ENCODE assay signal across 7 mouse cellular contexts in the genomic region with DNA sequence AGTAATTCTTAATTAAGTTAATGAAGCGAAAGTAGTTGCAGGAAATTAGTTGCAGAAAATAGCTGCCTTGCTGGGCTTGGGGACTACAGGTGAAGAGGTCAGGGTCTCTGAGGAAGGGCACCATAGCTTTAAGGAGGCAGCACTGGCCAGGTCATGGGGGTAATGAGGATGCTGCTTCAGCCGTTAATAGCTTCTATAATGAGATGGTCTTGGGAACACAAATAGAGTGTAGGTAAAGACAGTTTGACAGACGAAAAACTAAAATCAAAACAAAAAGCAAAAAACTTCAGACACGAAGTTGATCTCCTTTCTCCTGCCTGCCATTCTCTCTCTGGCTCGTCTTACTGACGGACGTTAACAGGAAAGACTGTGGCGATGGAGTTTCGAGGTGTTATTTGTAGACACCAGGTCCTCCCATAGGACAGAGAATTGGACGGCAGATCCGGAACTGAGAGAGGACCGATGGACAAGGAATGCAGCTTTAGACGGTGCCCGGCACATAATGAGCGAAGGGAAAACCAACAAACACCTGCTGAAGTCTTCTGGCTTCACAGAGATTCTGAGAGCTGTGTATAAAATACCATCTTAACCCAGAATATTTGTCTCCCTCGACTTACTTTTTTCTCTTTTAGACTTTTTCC. TPM values are rescaled to one million over a fixed set of nuclear protein-coding genes. Genes with fewer than 3 reads are reported as not detected.
DNase-seq lines count a peak whose midpoint lies in the region; ATAC-seq lines count a peak whose summit lies in the region.

No protein-coding gene starts in this region.

- peaks cover 26% of the 10 kb centered on the region for H3K4me1 ChIP-seq in forebrain, embryonic 15.5 days
- H3K4me1 ChIP-seq in kidney, embryonic 16.5 days (ENCODE audit: insufficient read depth, low read length): peaks cover 10% of the 10 kb centered on the region; the same call in 1 of the 2 replicates

- ATAC-seq in forebrain, embryonic 15.5 days (replicated peaks): no peak
- ATAC-seq in kidney, embryonic 16.5 days (ENCODE audit: low FRiP score, low TSS enrichment): no peak

- no peaks in the 10 kb centered on the region for H3K27me3 ChIP-seq in forebrain, embryonic 15.5 days
- H3K27me3 ChIP-seq in kidney, embryonic 16.5 days (ENCODE audit: insufficient read depth, low read length): no peaks in the 10 kb centered on the region

- peak; percentile 53 for DNase-seq in thymus, postnatal 25 days
- DNase-seq in thymus, postnatal 14 days: no peak
- peak; percentile 65 for DNase-seq in c-Kit-negative CD71-positive TER-119-positive erythroid progenitor cells, embryonic 14.5 days (ENCODE audit: low read depth, low spot score)
- peak; percentile 51 for DNase-seq in mesoderm, embryonic 11.5 days (ENCODE audit: low read depth, low spot score)
- peak; percentile 59 for DNase-seq in yolk sac, embryonic 10.5 days (ENCODE audit: low spot score)

- peak overlapping the region; percentile 24 for H3K27ac ChIP-seq in forebrain, embryonic 15.5 days (replicated peaks)
- peak overlapping the region; percentile 56 for H3K27ac ChIP-seq in kidney, embryonic 16.5 days (ENCODE audit: low read length)

- H3K4me2 ChIP-seq in forebrain, embryonic 15.5 days (replicated peaks): peak overlapping the region; percentile 97
- peak overlapping the region; percentile 96 for H3K4me2 ChIP-seq in kidney, embryonic 16.5 days (replicated peaks; ENCODE audit: low read depth, low read length)

- peak overlapping the region; percentile 66 for H3K4me3 ChIP-seq in forebrain, embryonic 15.5 days
- H3K4me3 ChIP-seq in kidney, embryonic 16.5 days (ENCODE audit: low read length): peak overlapping the region; percentile 73

- no peaks in the 10 kb centered on the region for H3K9me3 ChIP-seq in forebrain, embryonic 15.5 days
- H3K9me3 ChIP-seq in kidney, embryonic 16.5 days (ENCODE audit: low read length): no peaks in the 10 kb centered on the region

- peak overlapping the region; percentile 45 for H3K9ac ChIP-seq in forebrain, embryonic 15.5 days (replicated peaks)
- peak overlapping the region; percentile 64 for H3K9ac ChIP-seq in kidney, embryonic 16.5 days (replicated peaks; ENCODE audit: low read length)

- under 1% methylated on average over 16 of the region's 16 CpGs for WGBS in forebrain, embryonic 15.5 days
- WGBS in kidney, embryonic 16.5 days: under 1% methylated on average over 16 of the region's 16 CpGs

- H3K36me3 ChIP-seq in forebrain, embryonic 15.5 days: no peaks in the 10 kb centered on the region
- no peaks in the 10 kb centered on the region for H3K36me3 ChIP-seq in kidney, embryonic 16.5 days (ENCODE audit: insufficient read depth, low read length)

RNA-seq across cellular contexts. Expression of gene Trim27, which starts 10.8 kb away (rescaled TPM):
- polyA plus RNA-seq in forebrain, embryonic 15.5 days (2015; fragmentation: Nextera tagmentation; extraction: Ambion mirVana): 98.8 and 101 TPM in 2 replicates
- polyA plus RNA-seq in kidney, embryonic 16.5 days (2015; fragmentation: Nextera tagmentation; extraction: Ambion mirVana): 130 and 131 TPM in 2 replicates

RNA-seq across cellular contexts. Expression of gene Olfr1368, which starts 22.8 kb away (rescaled TPM):
- polyA plus RNA-seq in forebrain, embryonic 15.5 days (2015; fragmentation: Nextera tagmentation; extraction: Ambion mirVana): not detected in 2 replicates
- polyA plus RNA-seq in kidney, embryonic 16.5 days (2015; fragmentation: Nextera tagmentation; extraction: Ambion mirVana): not detected in 2 replicates

RNA-seq across cellular contexts. Expression of gene Olfr263, which starts 39.1 kb away (rescaled TPM):
- polyA plus RNA-seq in forebrain, embryonic 15.5 days (2015; fragmentation: Nextera tagmentation; extraction: Ambion mirVana): not detected in 2 replicates
- polyA plus RNA-seq in kidney, embryonic 16.5 days (2015; fragmentation: Nextera tagmentation; extraction: Ambion mirVana): not detected in 2 replicates

RNA-seq across cellular contexts. Expression of gene Olfr1369-ps1, which starts 57.2 kb away (rescaled TPM):
- 0.06 TPM in 1 of 2 replicates, not detected in the other for polyA plus RNA-seq in forebrain, embryonic 15.5 days (2015; fragmentation: Nextera tagmentation; extraction: Ambion mirVana)
- 0.05 TPM in 1 of 2 replicates, not detected in the other for polyA plus RNA-seq in kidney, embryonic 16.5 days (2015; fragmentation: Nextera tagmentation; extraction: Ambion mirVana)
